Mouse (Mus musculus) frontal cortex, postnatal 14 days (tissue): ENCODE measurements around the gene Sectm1a.
"Not testable (repeated sequence)": the region's sequence is repeated elsewhere in the genome, so short reads cannot be mapped to it uniquely, and the experiment has no call there.

Source experiments
- DNase-seq, 2 experiments: peaks; one replicate each; pipeline ENCODE4 v3.0.0; 2022; ENCODE audit warnings: low spot score in 2 of 2

The Sectm1a gene

GRCm38 (mm10) chr11:121089756-121090546, 8.9 kb upstream of the Sectm1a start:
- no peak for DNase-seq

- DNase-seq = no peak
Observed at GRCm38 (mm10) chr11:121088997-121089396, 8.0 kb upstream of the Sectm1a start.

- no peak for DNase-seq
Observed at GRCm38 (mm10) chr11:121086296-121086695, 5.3 kb upstream of the Sectm1a start.

GRCm38 (mm10) chr11:121085181-121085580, 4.2 kb upstream of the Sectm1a start:
- no peak for DNase-seq

GRCm38 (mm10) chr11:121082857-121083500, 2.0 kb upstream of the Sectm1a start:
- no peak for DNase-seq

GRCm38 (mm10) chr11:121082250-121082649, 1.2 kb upstream of the Sectm1a start:
- no peak for DNase-seq

- DNase-seq = no peak
Observed at GRCm38 (mm10) chr11:121080330-121080729, 690 bp downstream of the Sectm1a start.

GRCm38 (mm10) chr11:121075655-121076054, 5.4 kb downstream of the Sectm1a start:
- DNase-seq = no peak

GRCm38 (mm10) chr11:121069662-121070061, 11.4 kb downstream of the Sectm1a start:
- DNase-seq = not testable (repeated sequence)

- no peak for DNase-seq
Observed at GRCm38 (mm10) chr11:121067895-121068294, 13.1 kb downstream of the Sectm1a start.

- no peak for DNase-seq
Observed at GRCm38 (mm10) chr11:121064197-121064596, 16.8 kb downstream of the Sectm1a start.

- DNase-seq = no peak
Observed at GRCm38 (mm10) chr11:121063379-121063778, 17.6 kb downstream of the Sectm1a start, which contains the start of gene Sectm1b. Gene Sectm1b, minus strand, starts transcription at chr11:121063569.

- no peak for DNase-seq
Observed at GRCm38 (mm10) chr11:121061615-121062014, 19.4 kb downstream of the Sectm1a start.

GRCm38 (mm10) chr11:121060401-121061067, 20.5 kb downstream of the Sectm1a start:
- not testable (repeated sequence) for DNase-seq

GRCm38 (mm10) chr11:121059471-121059870, 21.5 kb downstream of the Sectm1a start:
- no peak for DNase-seq

GRCm38 (mm10) chr11:121058956-121059355, 22.1 kb downstream of the Sectm1a start:
- no peak for DNase-seq

GRCm38 (mm10) chr11:121058122-121058521, 22.9 kb downstream of the Sectm1a start:
- DNase-seq = no peak

- DNase-seq = no peak
Observed at GRCm38 (mm10) chr11:121056536-121057236, 24.3 kb downstream of the Sectm1a start.

GRCm38 (mm10) chr11:121053536-121053935, 27.5 kb downstream of the Sectm1a start:
- DNase-seq = peak; percentile 44 to 81

- no peak for DNase-seq
Observed at GRCm38 (mm10) chr11:121052387-121052786, 28.6 kb downstream of the Sectm1a start.

GRCm38 (mm10) chr11:121051793-121052192, 29.2 kb downstream of the Sectm1a start:
- DNase-seq = no peak

- DNase-seq = no peak
Observed at GRCm38 (mm10) chr11:121049840-121050239, 31.2 kb downstream of the Sectm1a start.
